Mouse (Mus musculus) midbrain, postnatal 0 days (tissue): ENCODE data around the gene Frmpd3. TPM values are rescaled to one million over a fixed set of nuclear protein-coding genes. Genes with fewer than 3 reads are reported as not detected.
A peak's percentile ranks its signal among the peaks of the same experiment; 100 is the strongest.

Source experiments
- ATAC-seq: fragments of 200-750 bp; cut with Nextera tagmentation; 2 replicates; pipeline ENCODE4 v1.8.0; 2017; ENCODE audit warnings: moderate number of reproducible peaks, mild to moderate bottlenecking, moderate TSS enrichment, moderate library complexity; ENCODE audit not compliant: low FRiP score
- DNase-seq: peaks from one replicate; pipeline ENCODE4 v3.0.0-alpha.2; 2015; ENCODE audit warnings: low spot score
- H3K27ac ChIP-seq: fragments of 300-500 bp; sonication (generic); 2 replicates; pipeline ENCODE4 v1.5.1; 2014; ENCODE audit warnings: low read depth, mild to moderate bottlenecking, low read length, mixed read lengths
- H3K27me3 ChIP-seq: fragments of 300-500 bp; sonication (generic); 2 replicates; pipeline ENCODE4 v1.6.1; 2014; ENCODE audit warnings: low read length, control low read depth, mixed read lengths; ENCODE audit not compliant: insufficient read depth
- H3K36me3 ChIP-seq: fragments of 300-500 bp; sonication (generic); 2 replicates; pipeline ENCODE4 v1.6.1; 2014; ENCODE audit warnings: low read length, control low read depth, mixed read lengths; ENCODE audit not compliant: insufficient read depth
- H3K4me1 ChIP-seq: fragments of 300-500 bp; sonication (generic); 2 replicates; pipeline ENCODE4 v1.6.1; 2014; ENCODE audit warnings: mild to moderate bottlenecking, control low read depth, antibody characterized with exemption, low read length, mixed read lengths; ENCODE audit not compliant: insufficient read depth
- H3K4me2 ChIP-seq: fragments of 300-500 bp; sonication (generic); 2 replicates; pipeline ENCODE4 v1.6.1; 2014; ENCODE audit warnings: low read depth, mild to moderate bottlenecking, low read length, mixed read lengths; ENCODE audit not compliant: poor library complexity, severe bottlenecking
- H3K4me3 ChIP-seq: fragments of 300-500 bp; sonication (generic); 2 replicates; pipeline ENCODE4 v1.5.1; 2014; ENCODE audit warnings: low read depth, mild to moderate bottlenecking, low read length, moderate library complexity
- H3K9ac ChIP-seq: fragments of 300-500 bp; sonication (generic); replicated peaks from 2 replicates; pipeline ENCODE4 v1.6.1; 2014; ENCODE audit warnings: mild to moderate bottlenecking, low read length, moderate library complexity, mixed read lengths; ENCODE audit not compliant: poor library complexity, severe bottlenecking
- H3K9me3 ChIP-seq: fragments of 300-500 bp; sonication (generic); 2 replicates; pipeline ENCODE4 v1.6.1; 2016; ENCODE audit warnings: low read length, control low read depth
- CTCF ChIP-seq: IDR thresholded peaks from 2 replicates; pipeline ENCODE4 v1.5.1; 2016; ENCODE audit warnings: antibody characterized with exemption, mild to moderate bottlenecking
- WGBS: fragments of 180-500 bp; shearing (Covaris S2); extraction: QIAGEN DNeasy Blood & Tissue Kit; methylation state at CpG from one replicate; pipeline ENCODE4 v1.1.7; 2014; 5-methylcytosine and 5-hydroxymethylcytosine counted together
- microRNA counts: library from miRNA; unstranded; fragments of <30 nt; microRNA quantifications from one replicate; lab custom pipeline; 2015
- microRNA-seq: library from miRNA; unstranded; fragments of <30 nt; microRNA quantifications from one replicate; pipeline ENCODE4, GENCODE M21; 2016; ENCODE audit warnings: borderline number of aligned reads
- polyA plus RNA-seq: library from polyadenylated mRNA; unstranded; fragments of >200 nt; fragmentation: Nextera tagmentation; extraction: Ambion mirVana; gene quantifications from 2 replicates; pipeline ENCODE4 v1.2.1, GENCODE M21; 2015
- total RNA-seq: library from RNA; depleted of rRNA; stranded (reverse); fragments of >200 nt; gene quantifications from 2 replicates; pipeline ENCODE4 v1.2.3, GENCODE M21; 2014; rRNA removed

Gene Frmpd3
- total and polyA plus RNA-seq, 2 experiments from 2014 or later, result 4.4 to 13.0 TPM

DNA sequence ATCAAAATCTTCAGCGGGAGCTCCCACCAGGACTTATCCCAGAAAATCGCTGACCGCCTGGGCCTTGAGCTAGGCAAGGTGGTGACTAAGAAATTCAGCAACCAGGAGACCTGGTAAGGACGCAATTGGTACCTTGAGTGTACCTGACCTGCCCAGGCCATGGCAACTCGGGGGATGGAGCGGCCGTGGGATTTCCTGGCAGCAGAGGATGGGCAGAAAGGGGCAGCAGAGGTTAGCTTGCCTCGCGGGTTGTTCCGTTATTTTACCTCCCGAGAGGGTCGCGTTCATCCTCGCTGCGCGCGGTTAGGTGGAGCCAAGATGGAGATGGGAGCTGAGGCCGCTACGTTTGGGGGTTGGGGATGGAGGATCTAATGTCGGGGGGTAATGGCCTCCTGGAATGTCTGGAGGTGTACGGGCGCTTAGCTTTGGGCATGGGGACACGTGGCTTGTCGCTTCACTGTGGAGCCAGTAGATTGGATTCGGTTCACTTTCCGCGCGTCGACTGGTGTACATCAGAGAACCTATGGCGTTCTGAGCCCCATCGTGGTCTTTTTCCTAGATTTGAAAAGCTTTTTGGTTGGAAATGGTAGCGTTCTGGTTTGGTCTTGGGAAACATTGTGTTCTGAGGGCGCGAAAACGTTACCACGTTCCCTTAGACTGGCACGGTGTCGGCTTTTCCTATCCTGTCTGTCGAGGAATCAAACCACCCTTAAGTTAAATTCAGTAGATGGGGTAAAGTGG, 114.9 kb downstream of the Frmpd3 start:
- H3K27ac ChIP-seq, result peak overlapping the region; percentile 65
- no peak for TF ChIP-seq CTCF
- no peaks in the 10 kb centered on the region for H3K4me1 ChIP-seq
- ATAC-seq, result peak; percentile 74
- peak overlapping the region; percentile 49 for H3K4me2 ChIP-seq
- whole genome bisulfite sequencing, result 26% methylated on average over 38 of the region's 39 CpGs
- H3K27me3 ChIP-seq, result peaks cover 5% of the 10 kb centered on the region; the same call in 1 of the 2 replicates
- H3K9ac ChIP-seq, result peak overlapping the region; percentile 65
- H3K9me3 ChIP-seq, result no peaks in the 10 kb centered on the region
- DNase-seq, result peak; percentile 31
- H3K4me3 ChIP-seq, result peak overlapping the region; percentile 53
- no peaks in the 10 kb centered on the region for H3K36me3 ChIP-seq

DNA sequence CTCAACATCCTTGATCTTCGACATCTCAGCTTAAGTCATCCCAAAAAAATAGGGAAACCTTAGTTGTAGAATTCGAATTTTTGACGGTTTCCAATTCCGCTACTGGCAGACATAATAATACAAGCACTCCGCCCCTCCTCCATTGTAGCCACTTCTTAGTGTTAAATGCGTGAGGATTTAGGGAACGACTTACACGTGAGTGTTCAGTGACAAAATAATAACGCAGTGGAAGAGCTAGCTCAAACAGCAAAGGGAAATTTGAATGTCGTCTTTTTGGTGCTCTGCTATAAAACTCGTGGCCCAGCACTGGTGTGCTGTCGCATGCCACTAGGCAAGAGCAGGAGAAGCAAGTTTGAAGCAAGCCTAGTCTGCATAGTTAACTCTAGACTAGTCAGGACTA, 115.4 kb downstream of the Frmpd3 start:
- peak overlapping the region; percentile 65; the same call in 1 of the 2 replicates for H3K9ac ChIP-seq
- H3K9me3 ChIP-seq, result no peaks in the 10 kb centered on the region
- H3K36me3 ChIP-seq, result no peaks in the 10 kb centered on the region
- peaks cover 5% of the 10 kb centered on the region; the same call in 1 of the 2 replicates for H3K27me3 ChIP-seq
- no peak overlapping the region for H3K27ac ChIP-seq
- H3K4me1 ChIP-seq, result no peaks in the 10 kb centered on the region
- TF ChIP-seq CTCF, result no peak
- peak; percentile 10 for DNase-seq
- no peak for ATAC-seq
- WGBS, result 26% methylated on average over 12 of the region's 12 CpGs
- H3K4me3 ChIP-seq, result peak overlapping the region; percentile 53
- peak overlapping the region; percentile 49 for H3K4me2 ChIP-seq

- WGBS, result 91% methylated on average over 6 of the region's 6 CpGs
- ATAC-seq (no peak), DNase-seq (no peak)
- Histone ChIP-seq H3K4me3 (no peak overlapping the region), H3K9ac (no peak overlapping the region), H3K27me3 (no peaks in the 10 kb centered on the region), H3K27ac (no peak overlapping the region), H3K9me3 (no peaks in the 10 kb centered on the region), H3K4me2 (no peak overlapping the region), H3K4me1 (no peaks in the 10 kb centered on the region), H3K36me3 (no peaks in the 10 kb centered on the region)
- no peak for TF ChIP-seq CTCF
Measured at GRCm38 (mm10) chrX:140478231-140478630, 136.2 kb downstream of the Frmpd3 start.

DNA sequence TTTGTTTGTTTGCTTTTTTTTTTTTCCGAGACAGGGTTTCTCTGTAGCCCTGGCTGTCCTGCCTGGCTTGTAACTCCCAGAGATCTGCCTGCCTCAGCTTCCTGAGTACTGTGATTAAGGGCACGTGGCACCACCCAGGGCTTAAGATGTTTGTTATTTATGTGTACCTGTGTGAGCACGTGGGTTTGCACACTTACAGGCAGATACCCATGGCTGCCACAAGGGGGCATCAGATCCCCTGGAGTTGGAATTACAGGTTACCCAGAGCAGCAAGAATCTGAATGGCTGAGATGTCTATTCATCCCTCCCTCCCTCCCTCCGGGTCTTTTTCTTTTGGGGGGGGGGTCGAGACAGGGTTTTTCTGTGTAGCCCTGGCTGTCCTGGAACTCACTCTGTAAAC, 137.1 kb downstream of the Frmpd3 start:
- no peak for ATAC-seq
- 44% methylated on average over 5 of the region's 5 CpGs for WGBS
- no peak overlapping the region for H3K4me2 ChIP-seq

More for the DNA sequence above, 137.1 kb downstream of the Frmpd3 start:
- peak; percentile 61 for TF ChIP-seq CTCF
- no peaks in the 10 kb centered on the region for H3K4me1 ChIP-seq
- no peaks in the 10 kb centered on the region for H3K27me3 ChIP-seq
- H3K4me3 ChIP-seq, result no peak overlapping the region
- H3K27ac ChIP-seq, result no peak overlapping the region
- no peak overlapping the region for H3K9ac ChIP-seq
- DNase-seq, result no peak
- no peaks in the 10 kb centered on the region for H3K36me3 ChIP-seq
- no peaks in the 10 kb centered on the region for H3K9me3 ChIP-seq

MicroRNA genes within 50 kb of the gene (microRNA counts, 519-probe panel; counts per million panel counts)
- 528 counts per million, percentile 58 among the panel's probes with 10 or more counts for microRNA mmu-miR-3475 (lab: Ali Mortazavi, UCI)

Small RNA genes within 50 kb of the gene (microRNA-seq; reads per million reads assigned to microRNA genes)
- 139 reads per million, percentile 49 among the genes with 10 or more reads in this experiment for gene Mir3475

Other genes with a start within 250 kb of the Frmpd3 start
- 52.5 and 57.8 TPM in 2 replicates for gene Prps1, start 114.3 kb downstream of the Frmpd3 start, total RNA-seq
- 91.3 and 94.8 TPM in 2 replicates for gene Prps1, start 114.3 kb downstream of the Frmpd3 start, polyA plus RNA-seq